Mouse (Mus musculus) testis, adult 2 months (tissue): ENCODE results near the gene Mrps11.

Experiments
- CTCF ChIP-seq: fragments of 200-500 bp; IDR thresholded peaks from 2 replicates; pipeline ENCODE4 v1.5.1; 2012; ENCODE audit warnings: low read depth, mild to moderate bottlenecking, inconsistent platforms, low read length, moderate library complexity; ENCODE audit not compliant: control insufficient read depth, insufficient read depth, insufficient replicate concordance
- POLR2A ChIP-seq: fragments of 200-500 bp; IDR thresholded peaks from 2 replicates; pipeline ENCODE4 v1.6.1; 2012; ENCODE audit warnings: low read depth, mild to moderate bottlenecking, inconsistent platforms, low read length, moderate library complexity; ENCODE audit not compliant: control insufficient read depth

DNA sequence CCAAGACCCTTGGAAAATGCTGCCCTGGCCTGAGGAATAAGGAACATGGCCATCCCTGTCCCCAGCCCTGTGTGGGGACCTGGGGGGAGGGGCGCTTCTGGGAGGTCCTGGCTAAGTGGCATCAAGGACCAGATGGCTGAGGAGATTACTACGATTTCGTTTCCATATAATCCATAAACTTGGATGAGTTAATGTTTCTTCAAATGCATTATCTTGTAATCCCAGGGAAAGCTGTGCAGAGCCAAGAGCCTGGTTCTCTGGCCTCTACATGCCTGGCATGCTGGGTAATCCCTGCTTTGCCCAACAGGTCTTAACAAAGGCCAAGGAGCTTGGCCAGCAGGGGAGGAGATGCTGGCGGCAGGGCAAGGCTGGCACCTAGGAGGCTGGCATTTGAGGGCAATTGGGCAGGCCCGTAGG lies 17.7 kb upstream of the Mrps11 start:
- TF ChIP-seq POLR2A (no peak), CTCF (no peak)
